Mouse (Mus musculus): ENCODE results near the gene Cyp27b1. TPM values are rescaled to one million over a fixed set of nuclear protein-coding genes. Genes with fewer than 3 reads are reported as not detected.
A peak's percentile ranks its signal among the peaks of the same experiment; 100 is the strongest.
"Not testable (repeated sequence)": the region's sequence is repeated elsewhere in the genome, so short reads cannot be mapped to it uniquely, and the experiment has no call there.

The Cyp27b1 gene
- polyA plus RNA-seq, 1 experiment = not detected

DNA sequence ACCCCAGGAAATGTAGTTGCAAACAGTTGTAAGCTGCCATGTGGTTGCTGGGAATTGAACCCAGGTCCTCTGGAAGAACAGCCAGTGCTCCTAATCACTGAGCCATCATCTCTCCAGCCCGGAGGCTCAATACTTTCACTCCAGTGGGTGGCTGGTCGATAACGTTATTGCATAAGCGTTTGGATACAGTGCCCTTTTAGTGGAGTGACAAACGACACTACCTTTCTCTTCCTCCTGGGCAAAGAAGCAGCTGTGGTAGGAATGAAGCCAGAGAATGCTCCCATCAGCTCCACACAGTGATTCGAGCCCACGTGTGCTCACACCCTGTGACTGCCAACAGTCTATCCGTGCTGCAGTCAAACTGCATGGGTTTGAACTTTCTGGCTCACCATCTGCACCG is 23.2 kb downstream of the Cyp27b1 start:
- Histone ChIP-seq H3K27ac (replicated peaks; ENCODE audit: low read depth, low read length) (no peak overlapping the region), H3K4me3 (ENCODE audit: insufficient read depth, low read depth, low read length) (peak overlapping the region; percentile 7), H3K4me1 (ENCODE audit: control insufficient read depth, insufficient read depth, insufficient read length, low read length) (no peaks in the 10 kb centered on the region)

DNA sequence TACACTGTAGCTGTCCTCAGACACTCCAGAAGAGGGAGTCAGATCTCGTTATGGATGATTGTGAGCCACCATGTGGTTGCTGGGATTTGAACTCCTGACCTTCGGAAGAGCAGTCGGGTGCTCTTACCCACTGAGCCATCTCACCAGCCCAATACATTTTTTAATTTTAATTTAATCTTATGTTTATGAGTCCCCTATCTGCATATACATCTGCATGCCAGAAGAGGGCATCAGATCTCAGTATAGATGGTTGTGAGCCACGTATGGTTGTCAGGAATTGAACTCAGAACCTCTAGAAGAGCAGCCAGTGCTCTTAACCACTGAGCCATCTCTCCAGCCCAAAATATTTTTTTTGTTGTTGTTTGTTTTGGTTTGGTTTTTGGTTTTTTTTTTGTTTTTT is 24.2 kb downstream of the Cyp27b1 start:
- not testable (repeated sequence) for H3K4me1 ChIP-seq (ENCODE audit: control insufficient read depth, insufficient read depth, insufficient read length, low read length); H3K27ac ChIP-seq (replicated peaks; ENCODE audit: low read depth, low read length); H3K4me3 ChIP-seq (ENCODE audit: insufficient read depth, low read depth, low read length)

- not testable (repeated sequence) for H3K4me1 ChIP-seq (ENCODE audit: control insufficient read depth, insufficient read depth, insufficient read length, low read length); H3K27ac ChIP-seq (replicated peaks; ENCODE audit: low read depth, low read length)
Observed at GRCm38 (mm10) chr10:127072969-127073368, 24.9 kb downstream of the Cyp27b1 start.

DNA sequence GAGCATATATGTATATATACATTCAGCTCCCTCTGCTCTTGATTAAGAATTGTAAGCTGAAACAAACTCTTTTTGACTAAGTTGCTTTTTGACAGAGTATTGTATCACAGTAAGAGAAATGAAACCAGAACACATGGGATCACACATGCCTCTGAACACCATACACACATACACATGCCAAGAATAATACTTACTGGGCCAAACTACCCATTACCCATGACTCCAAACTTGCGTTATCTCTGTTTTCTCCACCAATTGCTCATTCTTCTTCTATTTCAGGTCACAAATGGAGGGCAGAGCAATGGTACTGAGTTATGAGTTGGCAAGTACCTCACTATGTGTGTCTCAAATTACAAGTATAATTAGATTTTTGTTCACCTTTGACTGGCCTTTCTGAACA is 25.9 kb downstream of the Cyp27b1 start:
- no peaks in the 10 kb centered on the region for H3K4me1 ChIP-seq (ENCODE audit: control insufficient read depth, insufficient read depth, insufficient read length, low read length)
- no peak overlapping the region for H3K4me3 ChIP-seq (ENCODE audit: insufficient read depth, low read depth, low read length)
- H3K27ac ChIP-seq (replicated peaks; ENCODE audit: low read depth, low read length) = no peak overlapping the region

More at GRCm38 (mm10) chr10:127072969-127073368, 24.9 kb downstream of the Cyp27b1 start:
- not testable (repeated sequence) for H3K4me3 ChIP-seq (ENCODE audit: insufficient read depth, low read depth, low read length)

DNA sequence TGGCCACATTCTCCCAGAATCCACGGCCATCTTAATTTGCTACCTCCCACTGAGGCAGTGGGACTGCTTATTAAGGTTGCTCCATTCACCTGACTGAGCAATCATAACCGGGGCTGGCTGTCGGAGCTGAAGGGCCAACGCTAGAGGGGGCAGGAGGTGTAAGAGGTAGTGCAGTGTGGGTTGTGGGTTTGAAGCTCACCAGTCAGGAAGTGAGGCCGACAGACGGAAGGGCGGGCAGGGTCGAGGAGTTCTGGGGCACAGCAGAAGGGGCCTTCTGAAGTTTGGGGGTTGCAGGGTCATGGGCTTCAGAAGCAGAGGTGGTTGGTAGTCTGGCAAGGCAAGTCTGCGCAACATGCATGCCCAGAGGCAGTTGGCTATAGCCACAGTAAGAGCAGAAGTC is 27.0 kb downstream of the Cyp27b1 start, which contains the start of gene Agap2:
Gene Agap2, plus strand, starts transcription at position 205 of the 400 bp plus-strand sequence.
- H3K27ac ChIP-seq (replicated peaks; ENCODE audit: low read depth, low read length) = 0 out of 2 replicates have a peak within 1 kb of the TSS, but pooled peaks have one; percentile 29
- H3K4me3 ChIP-seq (ENCODE audit: insufficient read depth, low read depth, low read length) = peak within 1 kb of the TSS; percentile 28; the same call in 1 of the 2 replicates
- no peaks in the 10 kb centered on the region for H3K4me1 ChIP-seq (ENCODE audit: control insufficient read depth, insufficient read depth, insufficient read length, low read length)

GRCm38 (mm10) chr10:127075651-127076050 is 27.6 kb downstream of the Cyp27b1 start:
- no peak overlapping the region for H3K27ac ChIP-seq (replicated peaks; ENCODE audit: low read depth, low read length)
- H3K4me3 ChIP-seq (ENCODE audit: insufficient read depth, low read depth, low read length) = peak overlapping the region; percentile 28; the same call in 1 of the 2 replicates
- no peaks in the 10 kb centered on the region; the same call in 1 of the 2 replicates for H3K4me1 ChIP-seq (ENCODE audit: control insufficient read depth, insufficient read depth, insufficient read length, low read length)

- Histone ChIP-seq H3K4me3 (ENCODE audit: insufficient read depth, low read depth, low read length) (no peak overlapping the region; the same call in 1 of the 2 replicates), H3K27ac (replicated peaks; ENCODE audit: low read depth, low read length) (0 out of 2 replicates have a peak overlapping the region, but pooled peaks have one; percentile 17), H3K4me1 (ENCODE audit: control insufficient read depth, insufficient read depth, insufficient read length, low read length) (peaks cover 2% of the 10 kb centered on the region; the same call in 1 of the 2 replicates)
Observed at GRCm38 (mm10) chr10:127076082-127076481, 28.0 kb downstream of the Cyp27b1 start.

DNA sequence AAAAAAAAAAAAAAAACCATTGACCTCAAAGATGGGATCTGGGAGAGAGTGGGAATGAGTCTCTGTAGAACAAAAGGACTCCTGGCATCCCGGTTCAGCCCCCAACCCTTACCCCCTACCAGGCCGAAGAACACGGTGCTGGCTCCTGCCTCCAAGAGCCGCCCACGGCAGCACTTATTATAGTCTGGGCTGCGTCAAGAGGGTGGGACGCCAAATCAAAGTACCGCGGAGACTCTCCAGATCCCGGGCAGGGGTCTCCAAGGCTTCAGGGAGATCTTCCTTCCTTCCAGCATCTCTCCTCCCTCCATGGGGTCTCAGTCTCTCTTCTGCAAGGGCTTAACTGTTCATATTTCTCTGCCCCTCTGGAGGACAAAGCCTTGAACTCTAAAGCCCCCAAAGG is 29.5 kb downstream of the Cyp27b1 start:
- Histone ChIP-seq H3K4me1 (ENCODE audit: control insufficient read depth, insufficient read depth, insufficient read length, low read length) (peaks cover 2% of the 10 kb centered on the region; the same call in 1 of the 2 replicates), H3K27ac (replicated peaks; ENCODE audit: low read depth, low read length) (no peak overlapping the region), H3K4me3 (ENCODE audit: insufficient read depth, low read depth, low read length) (no peak overlapping the region)

DNA sequence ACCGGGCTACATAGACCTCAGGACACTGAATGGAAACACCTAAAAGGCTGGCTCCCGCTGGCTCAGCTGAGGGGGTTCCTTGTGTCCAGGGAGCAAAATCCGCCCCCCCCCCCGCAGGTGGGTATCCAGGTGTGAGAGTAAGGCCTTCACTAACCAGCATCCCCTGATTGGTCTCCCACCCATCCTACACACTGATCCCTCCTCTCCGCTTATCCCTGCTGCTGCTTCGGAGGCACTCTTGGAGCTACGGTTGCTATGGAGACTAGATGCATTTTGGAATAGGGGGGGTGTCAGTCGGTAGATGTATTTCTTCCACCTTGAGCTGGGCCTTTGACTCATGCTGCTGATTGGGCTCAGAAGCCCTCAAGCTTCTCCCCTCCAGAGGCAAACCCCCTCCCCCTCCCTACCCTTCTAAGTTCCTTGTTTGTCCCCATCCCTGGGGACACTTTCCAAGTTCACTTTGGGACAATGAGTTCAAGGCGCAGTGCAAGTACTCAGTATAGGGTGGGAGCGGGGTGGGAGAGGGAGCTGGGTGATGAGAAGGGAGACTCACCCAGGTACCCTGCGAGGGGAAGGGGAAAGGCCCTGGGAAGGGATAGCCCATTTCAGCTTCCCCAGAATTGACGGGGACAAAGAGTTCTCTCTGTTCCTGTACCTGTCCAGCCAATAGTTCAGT is 30.1 kb downstream of the Cyp27b1 start:
- no peak overlapping the region for H3K27ac ChIP-seq (replicated peaks; ENCODE audit: low read depth, low read length)
- peaks cover 2% of the 10 kb centered on the region; the same call in 1 of the 2 replicates for H3K4me1 ChIP-seq (ENCODE audit: control insufficient read depth, insufficient read depth, insufficient read length, low read length)
- H3K4me3 ChIP-seq (ENCODE audit: insufficient read depth, low read depth, low read length) = peak overlapping the region; percentile 31; the same call in 1 of the 2 replicates

DNA sequence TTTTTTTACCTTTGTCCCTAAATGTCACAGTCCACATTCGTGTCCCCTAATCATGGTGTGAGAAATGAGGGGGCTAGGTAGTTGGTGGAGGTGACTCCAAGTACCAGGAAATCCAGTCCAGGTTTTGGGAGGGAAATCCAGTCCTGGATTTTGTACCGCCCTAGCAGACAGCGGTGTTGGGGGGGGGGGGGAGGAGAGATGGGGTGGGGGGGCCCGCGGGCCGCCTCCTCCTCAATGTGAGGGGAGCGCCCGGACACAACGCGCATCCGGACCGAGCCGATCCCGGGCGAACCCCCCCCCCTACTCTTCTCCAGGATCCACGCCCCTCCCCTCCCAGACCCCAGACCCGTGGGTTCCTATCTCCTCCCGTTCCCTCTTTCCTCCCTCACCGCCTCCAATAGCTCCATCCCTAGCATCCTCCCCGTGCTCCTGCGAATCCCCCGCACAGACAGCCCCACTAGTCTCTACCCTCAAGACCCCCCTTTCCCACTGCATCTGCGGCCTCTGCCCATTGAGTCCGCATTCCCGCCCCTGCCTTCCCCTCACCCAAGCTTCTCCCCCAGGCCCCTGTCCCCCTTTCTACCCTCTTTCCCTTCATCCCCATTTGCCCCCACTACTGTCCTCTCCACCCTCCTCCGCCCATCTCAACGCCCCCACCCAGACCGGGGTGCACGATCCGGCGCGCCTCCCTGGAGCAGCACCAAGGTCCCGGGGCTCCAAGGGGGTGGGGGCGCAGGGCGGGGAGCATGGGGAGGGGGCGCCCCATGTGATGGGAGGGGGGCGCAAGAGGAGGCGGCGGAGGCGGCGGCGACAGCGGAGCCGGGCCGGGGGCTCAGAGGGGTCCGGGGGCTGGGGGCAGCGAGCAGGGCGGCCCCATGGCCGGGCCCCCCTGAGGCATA is 30.9 kb downstream of the Cyp27b1 start:
- Histone ChIP-seq H3K4me1 (ENCODE audit: control insufficient read depth, insufficient read depth, insufficient read length, low read length) (peaks cover 2% of the 10 kb centered on the region; the same call in 1 of the 2 replicates), H3K4me3 (ENCODE audit: insufficient read depth, low read depth, low read length) (peak overlapping the region; percentile 51), H3K27ac (replicated peaks; ENCODE audit: low read depth, low read length) (no peak overlapping the region)

DNA sequence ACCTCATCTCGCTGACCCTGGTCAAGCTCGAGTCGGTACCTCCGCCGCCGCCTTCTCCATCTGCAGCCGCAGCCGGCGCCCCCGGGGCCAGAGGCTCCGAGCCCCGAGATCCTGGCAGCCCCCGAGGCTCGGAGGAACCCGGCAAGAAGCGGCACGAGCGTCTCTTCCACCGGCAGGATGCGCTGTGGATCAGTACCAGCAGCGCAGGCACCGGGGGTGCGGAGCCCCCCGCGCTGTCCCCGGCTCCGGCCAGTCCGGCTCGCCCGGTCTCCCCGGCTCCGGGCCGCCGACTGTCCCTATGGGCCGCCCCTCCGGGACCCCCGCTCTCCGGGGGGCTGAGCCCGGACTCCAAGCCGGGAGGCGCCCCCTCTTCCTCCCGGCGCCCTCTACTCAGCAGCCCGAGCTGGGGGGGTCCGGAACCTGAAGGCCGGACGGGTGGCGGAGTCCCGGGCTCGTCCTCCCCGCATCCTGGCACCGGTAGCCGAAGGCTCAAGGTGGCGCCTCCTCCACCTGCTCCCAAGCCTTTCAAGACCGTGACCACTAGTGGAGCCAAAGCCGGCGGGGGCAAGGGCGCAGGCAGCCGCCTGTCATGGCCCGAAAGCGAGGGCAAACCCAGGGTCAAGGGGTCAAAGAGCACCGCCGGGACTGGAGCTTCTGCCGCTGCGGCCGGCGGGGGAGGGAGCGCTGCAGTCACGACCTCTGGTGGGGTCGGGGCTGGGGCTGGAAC is 31.8 kb downstream of the Cyp27b1 start:
- Histone ChIP-seq H3K4me1 (ENCODE audit: control insufficient read depth, insufficient read depth, insufficient read length, low read length) (peaks cover 2% of the 10 kb centered on the region; the same call in 1 of the 2 replicates), H3K27ac (replicated peaks; ENCODE audit: low read depth, low read length) (no peak overlapping the region), H3K4me3 (ENCODE audit: insufficient read depth, low read depth, low read length) (peak overlapping the region; percentile 51)

- H3K4me1 ChIP-seq (ENCODE audit: control insufficient read depth, insufficient read depth, insufficient read length, low read length) = peaks cover 2% of the 10 kb centered on the region; the same call in 1 of the 2 replicates
- peak overlapping the region; percentile 50; the same call in 1 of the 2 replicates for H3K27ac ChIP-seq (replicated peaks; ENCODE audit: low read depth, low read length)
- H3K4me3 ChIP-seq (ENCODE audit: insufficient read depth, low read depth, low read length) = peak overlapping the region; percentile 41
Observed at GRCm38 (mm10) chr10:127080901-127081780, 33.1 kb downstream of the Cyp27b1 start.

GRCm38 (mm10) chr10:127081996-127082620 is 34.1 kb downstream of the Cyp27b1 start:
- no peak overlapping the region for H3K27ac ChIP-seq (replicated peaks; ENCODE audit: low read depth, low read length)
- peak overlapping the region; percentile 41 for H3K4me3 ChIP-seq (ENCODE audit: insufficient read depth, low read depth, low read length)
- H3K4me1 ChIP-seq (ENCODE audit: control insufficient read depth, insufficient read depth, insufficient read length, low read length) = peaks cover 2% of the 10 kb centered on the region; the same call in 1 of the 2 replicates
